Mouse (Mus musculus) adrenal gland, adult 10 weeks (tissue): ENCODE measurements around the gene Pf4. TPM values are rescaled to one million over a fixed set of nuclear protein-coding genes. Genes with fewer than 3 reads are reported as not detected.

Experiments
- polyA plus RNA-seq: library from polyadenylated mRNA; stranded (reverse); fragments of 350-450 nt; fragmentation: Illumina TruSeq; extraction: RNeasy Lipid Tissue Mini Kit (QIAGEN cat#74804); gene quantifications from one replicate; pipeline ENCODE4 v1.2.3, GENCODE M21; 2014; ENCODE audit warnings: low read depth, low replicate concordance

Pf4 gene
- polyA plus RNA-seq, result 5.0 TPM

DNA sequence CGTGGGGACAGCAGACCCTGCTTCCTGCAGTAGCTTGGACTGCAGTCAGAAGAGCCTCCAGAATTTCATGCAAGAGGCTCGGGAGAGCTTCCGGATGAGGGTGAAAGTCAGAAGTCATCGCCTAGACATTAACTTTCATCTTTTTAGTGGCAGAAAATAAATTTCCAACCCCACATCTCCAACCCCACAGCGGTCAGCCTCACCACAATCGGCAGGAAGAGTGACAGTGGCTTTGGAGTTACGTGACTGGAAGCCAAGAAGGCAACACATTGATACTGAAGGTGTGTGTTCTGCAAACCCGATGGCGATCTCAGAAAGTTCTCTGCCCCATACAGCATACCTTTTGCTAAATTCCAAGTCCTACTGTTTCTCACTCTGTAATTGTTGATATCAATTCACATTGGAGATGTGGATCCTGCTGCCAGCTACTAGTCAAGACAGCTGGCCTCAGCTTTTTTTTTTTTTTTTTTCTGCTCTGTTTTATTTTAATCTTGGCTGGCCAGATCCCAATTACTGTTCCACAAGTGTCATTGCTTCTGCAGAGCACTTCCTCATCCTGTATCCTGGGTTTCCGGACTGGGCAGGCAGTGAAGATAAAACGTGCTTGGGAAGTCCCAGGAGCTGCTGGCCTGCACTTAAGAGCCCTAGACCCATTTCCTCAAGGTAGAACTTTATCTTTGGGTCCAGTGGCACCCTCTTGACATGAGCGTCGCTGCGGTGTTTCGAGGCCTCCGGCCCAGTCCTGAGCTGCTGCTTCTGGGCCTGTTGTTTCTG, at the start of gene Pf4:
Gene Pf4, plus strand, starts transcription at position 556 of the 774 bp plus-strand sequence.

DNA sequence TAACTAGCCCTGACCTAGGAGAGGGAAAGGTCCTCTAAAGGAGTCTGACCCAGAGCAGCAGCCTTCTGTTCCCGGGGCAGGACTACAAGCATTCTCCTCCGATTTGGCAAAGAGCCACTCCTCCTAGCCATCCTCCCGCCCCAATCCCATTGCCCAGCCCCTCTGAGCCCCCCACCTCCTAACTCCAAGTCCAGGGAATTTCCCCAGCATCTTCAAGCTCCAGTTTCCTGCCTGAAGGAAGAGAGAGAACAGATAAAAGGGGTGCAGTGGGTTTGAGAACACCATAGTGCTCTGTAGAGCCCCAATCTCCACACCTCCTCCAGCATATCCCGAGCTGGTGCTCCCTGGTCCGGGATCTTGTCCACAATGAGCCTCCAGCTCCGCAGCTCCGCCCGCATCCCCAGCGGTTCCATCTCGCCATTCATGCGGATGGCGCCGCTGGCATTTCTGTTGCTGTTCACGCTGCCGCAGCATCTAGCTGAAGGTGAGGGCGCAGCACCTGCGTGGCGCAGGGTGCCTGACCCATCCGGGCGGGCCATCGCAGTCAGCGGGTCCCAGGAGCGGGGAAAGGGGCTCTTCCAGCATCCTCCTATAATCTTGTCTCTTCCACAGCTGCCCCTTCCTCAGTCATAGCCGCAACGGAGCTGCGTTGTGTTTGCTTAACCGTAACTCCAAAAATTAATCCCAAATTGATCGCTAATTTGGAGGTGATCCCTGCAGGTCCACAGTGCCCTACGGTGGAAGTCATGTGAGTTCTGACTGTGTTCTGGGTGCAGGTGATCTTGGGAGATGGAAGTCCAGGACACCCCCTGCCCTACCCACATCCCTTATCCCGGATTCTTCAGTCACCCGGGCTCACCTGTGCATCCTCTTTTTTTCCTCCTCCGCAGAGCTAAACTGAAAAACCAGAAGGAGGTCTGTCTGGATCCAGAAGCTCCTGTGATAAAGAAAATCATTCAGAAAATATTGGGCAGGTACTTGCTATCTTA, 12.9 kb upstream of the Pf4 start, which contains the start of gene Cxcl5:
Gene Cxcl5, plus strand, starts transcription at position 284 of the 989 bp plus-strand sequence.

DNA sequence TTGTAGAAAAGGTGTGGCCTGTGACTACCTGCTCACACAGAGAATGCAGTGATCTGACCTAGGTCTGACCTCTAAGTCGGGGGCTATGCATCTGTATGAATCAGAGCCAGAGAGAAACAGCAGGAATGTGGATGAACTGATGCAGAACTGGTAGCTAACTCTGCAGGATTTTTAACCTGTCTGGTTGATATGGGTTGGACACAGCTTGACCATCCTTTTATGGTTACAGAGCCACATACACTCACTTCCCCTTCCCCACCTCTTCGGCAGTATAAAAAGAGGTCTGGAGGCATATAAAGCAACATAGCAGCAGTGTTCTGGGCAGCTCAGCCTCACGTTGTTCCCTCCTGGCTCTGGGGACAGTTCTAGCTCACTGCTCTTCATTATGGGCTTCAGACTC, 4.0 kb upstream of the Pf4 start, which contains the start of gene Ppbp:
Gene Ppbp, plus strand, starts transcription at position 301 of the 400 bp plus-strand sequence.

DNA sequence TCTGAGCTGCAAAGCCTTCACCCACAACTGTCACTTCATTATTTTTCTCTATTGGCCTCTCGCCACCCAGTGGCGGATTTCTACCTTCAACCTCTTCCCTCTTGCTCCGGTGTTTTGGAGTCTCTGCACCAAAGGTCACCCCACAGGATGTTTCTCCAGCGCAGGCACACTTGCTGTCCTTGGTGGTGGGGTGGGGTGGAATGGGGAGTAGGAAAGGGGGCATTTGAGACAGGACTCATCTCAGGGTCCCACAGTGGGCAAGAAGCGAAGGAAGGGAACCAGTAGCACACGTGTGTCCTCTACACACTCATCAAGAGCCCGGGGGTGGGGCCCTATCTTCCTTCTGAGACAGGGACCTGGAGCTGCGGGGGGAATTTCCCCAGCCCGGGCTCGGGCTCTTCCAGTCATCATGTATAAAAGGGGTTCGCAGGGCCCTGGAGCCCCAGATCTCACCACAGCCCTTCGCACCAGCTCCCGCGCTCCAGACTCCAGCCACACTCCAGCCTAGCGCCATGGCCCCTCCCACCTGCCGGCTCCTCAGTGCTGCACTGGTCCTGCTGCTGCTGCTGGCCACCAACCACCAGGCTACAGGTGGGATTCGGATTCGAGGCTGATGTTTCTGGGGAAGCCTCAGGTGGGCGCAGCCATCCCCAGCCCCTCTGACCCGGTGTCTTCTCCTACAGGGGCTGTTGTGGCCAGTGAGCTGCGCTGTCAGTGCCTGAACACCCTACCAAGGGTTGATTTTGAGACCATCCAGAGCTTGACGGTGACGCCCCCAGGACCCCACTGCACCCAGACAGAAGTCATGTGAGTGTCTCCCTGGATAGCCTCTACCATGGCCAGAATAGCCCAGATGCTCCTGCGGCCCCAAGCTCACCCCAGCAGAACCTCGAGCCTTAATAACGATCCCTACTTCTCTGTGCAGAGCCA, 13.7 kb downstream of the Pf4 start, which contains the start of gene Cxcl3:
Gene Cxcl3, plus strand, starts transcription at position 445 of the 930 bp plus-strand sequence.

DNA sequence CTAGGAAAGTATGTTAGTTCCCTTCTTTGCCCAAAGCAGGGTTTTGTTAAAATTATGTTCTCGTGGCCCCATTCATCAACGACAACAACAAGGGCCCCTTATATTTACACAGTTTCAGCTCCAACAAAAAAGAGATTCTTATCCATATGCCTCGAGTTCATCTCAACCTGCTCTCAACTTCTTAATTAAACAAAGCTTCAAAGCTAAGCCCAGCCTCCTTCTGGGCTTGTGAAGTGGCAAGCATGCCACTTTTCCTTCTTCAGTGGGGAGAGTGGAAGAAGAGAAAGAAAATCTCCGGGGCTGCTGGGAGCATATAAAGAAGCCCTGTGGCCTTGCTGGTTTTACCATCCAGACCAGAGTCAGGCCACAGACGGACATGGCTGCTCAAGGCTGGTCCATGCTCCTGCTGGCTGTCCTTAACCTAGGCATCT, 22.0 kb downstream of the Pf4 start, which contains the start of gene Cxcl15:
Gene Cxcl15, plus strand, starts transcription at position 340 of the 431 bp plus-strand sequence.

Other genes starting within 250 kb of the Pf4 start
- gene 5830473C10Rik, start 211.3 kb upstream of the Pf4 start, polyA plus RNA-seq, result not detected
- 2.9 TPM for gene Rassf6, start 131.8 kb upstream of the Pf4 start, polyA plus RNA-seq
- not detected for gene Cxcl5, start 13.1 kb upstream of the Pf4 start, polyA plus RNA-seq
- 1.7 TPM for gene Ppbp, start 3.9 kb upstream of the Pf4 start, polyA plus RNA-seq
- not detected for gene Cxcl3, start 13.7 kb downstream of the Pf4 start, polyA plus RNA-seq
- gene Cxcl15, start 22.1 kb downstream of the Pf4 start, polyA plus RNA-seq, result not detected
- not detected for gene Cxcl1, start 118.8 kb downstream of the Pf4 start, polyA plus RNA-seq
- 0.58 TPM for gene Cxcl2, start 131.4 kb downstream of the Pf4 start, polyA plus RNA-seq
- gene Mthfd2l, start 158.7 kb downstream of the Pf4 start, polyA plus RNA-seq, result 55.3 TPM